Mouse (Mus musculus) lung, embryonic 14.5 days (tissue): ENCODE data around the gene Olfr549. TPM values are rescaled to one million over a fixed set of nuclear protein-coding genes. Genes with fewer than 3 reads are reported as not detected.

ENCODE experiments used
- ATAC-seq: fragments of 200-750 bp; cut with Nextera tagmentation; 2 replicates; pipeline ENCODE4 v1.8.0; 2017; ENCODE audit warnings: mild to moderate bottlenecking, moderate TSS enrichment, moderate library complexity; ENCODE audit not compliant: insufficient read depth
- DNase-seq: peaks from one replicate; pipeline ENCODE4 v3.0.0-alpha.2; 2015
- H3K27ac ChIP-seq: fragments of 300-500 bp; sonication (generic); 2 replicates; pipeline ENCODE4 v1.5.1; 2014; ENCODE audit warnings: low read depth, mild to moderate bottlenecking, moderate library complexity
- H3K27me3 ChIP-seq: fragments of 300-500 bp; sonication (generic); 2 replicates; pipeline ENCODE4 v1.6.1; 2014; ENCODE audit warnings: low read length, control low read depth; ENCODE audit not compliant: insufficient read depth
- H3K36me3 ChIP-seq: fragments of 300-500 bp; sonication (generic); 2 replicates; pipeline ENCODE4 v1.6.1; 2014; ENCODE audit warnings: control low read depth; ENCODE audit not compliant: insufficient read depth
- H3K4me1 ChIP-seq: fragments of 300-500 bp; sonication (generic); 2 replicates; pipeline ENCODE4 v1.6.1; 2014; ENCODE audit warnings: antibody characterized with exemption, control low read depth; ENCODE audit not compliant: insufficient read depth
- H3K4me2 ChIP-seq: fragments of 300-500 bp; sonication (generic); 2 replicates; pipeline ENCODE4 v1.6.1; 2014; ENCODE audit warnings: mild to moderate bottlenecking
- H3K4me3 ChIP-seq: fragments of 300-500 bp; sonication (generic); 2 replicates; pipeline ENCODE4 v1.5.1; 2014; ENCODE audit warnings: low read depth, low read length
- H3K9ac ChIP-seq: fragments of 300-500 bp; sonication (generic); 2 replicates; pipeline ENCODE4 v1.6.1; 2014
- H3K9me3 ChIP-seq: fragments of 300-500 bp; sonication (generic); 2 replicates; pipeline ENCODE4 v1.6.1; 2016; ENCODE audit warnings: low read depth, low read length, control low read depth
- CTCF ChIP-seq: IDR thresholded peaks from 2 replicates; pipeline ENCODE4 v1.5.1; 2016; ENCODE audit warnings: antibody characterized with exemption, low read depth
- WGBS: fragments of 180-500 bp; shearing (Covaris S2); extraction: QIAGEN DNeasy Blood & Tissue Kit; methylation state at CpG from one replicate; pipeline ENCODE4 v1.1.7; 2014; 5-methylcytosine and 5-hydroxymethylcytosine counted together
- polyA plus RNA-seq: library from polyadenylated mRNA; unstranded; fragments of >200 nt; fragmentation: Nextera tagmentation; extraction: Ambion mirVana; gene quantifications from 2 replicates; pipeline ENCODE4 v1.2.1, GENCODE M21; 2014

Gene Olfr549
- not detected in 2 replicates for polyA plus RNA-seq

- H3K4me3 ChIP-seq: no peak within 1 kb of the TSS
- H3K27ac ChIP-seq: no peak within 1 kb of the TSS
- H3K27me3 ChIP-seq: no peaks in the 10 kb centered on the region
- H3K36me3 ChIP-seq: no peaks in the 10 kb centered on the region
- H3K9me3 ChIP-seq: no peaks in the 10 kb centered on the region
- DNase-seq (no peak), ATAC-seq (no peak)
- H3K4me2 ChIP-seq: no peak within 1 kb of the TSS
- no peak for TF ChIP-seq CTCF
- no peak within 1 kb of the TSS for H3K9ac ChIP-seq
- WGBS: 82% methylated on average over 3 of the region's 3 CpGs
- no peaks in the 10 kb centered on the region for H3K4me1 ChIP-seq
These were observed at the start of gene Olfr549 for GRCm38 (mm10) chr7:102549570-102549969. Gene Olfr549 (plus strand): TSS chr7:102549870.

GRCm38 (mm10) chr7:102501986-102502385 lies 47.7 kb upstream of the Olfr549 start:
- Histone ChIP-seq H3K9ac (no peak overlapping the region), H3K27ac (no peak overlapping the region), H3K36me3 (no peaks in the 10 kb centered on the region), H3K4me1 (no peaks in the 10 kb centered on the region), H3K9me3 (no peaks in the 10 kb centered on the region), H3K27me3 (no peaks in the 10 kb centered on the region), H3K4me3 (no peak overlapping the region), H3K4me2 (no peak overlapping the region)
- WGBS: 62% methylated on average over 5 of the region's 5 CpGs
- TF ChIP-seq CTCF: no peak
- ATAC-seq (no peak), DNase-seq (no peak)

GRCm38 (mm10) chr7:102506848-102507247 lies 42.8 kb upstream of the Olfr549 start:
- no peaks in the 10 kb centered on the region for H3K36me3 ChIP-seq
- TF ChIP-seq CTCF: peak; percentile 87
- H3K27me3 ChIP-seq: no peaks in the 10 kb centered on the region
- WGBS: 47% methylated on average over 3 of the region's 3 CpGs
- DNase-seq (peak; percentile 85), ATAC-seq (peak; percentile 85)
- no peak overlapping the region for H3K9ac ChIP-seq
- no peak overlapping the region for H3K4me3 ChIP-seq
- no peaks in the 10 kb centered on the region for H3K4me1 ChIP-seq
- no peak overlapping the region for H3K27ac ChIP-seq
- no peak overlapping the region for H3K4me2 ChIP-seq
- no peaks in the 10 kb centered on the region for H3K9me3 ChIP-seq

- Histone ChIP-seq H3K27ac (no peak overlapping the region), H3K9ac (no peak overlapping the region), H3K36me3 (no peaks in the 10 kb centered on the region), H3K4me3 (no peak overlapping the region), H3K9me3 (no peaks in the 10 kb centered on the region), H3K27me3 (no peaks in the 10 kb centered on the region; the same call in 1 of the 2 replicates), H3K4me1 (no peaks in the 10 kb centered on the region), H3K4me2 (no peak overlapping the region)
- WGBS: 86% methylated on average over 9 of the region's 9 CpGs
- no peak for TF ChIP-seq CTCF
- DNase-seq (no peak), ATAC-seq (no peak)
These were observed 41.6 kb upstream of the Olfr549 start for GRCm38 (mm10) chr7:102508066-102508465.

- 88% methylated on average over 6 of the region's 6 CpGs for WGBS
- Histone ChIP-seq H3K27ac (no peak overlapping the region), H3K36me3 (no peaks in the 10 kb centered on the region), H3K4me1 (no peaks in the 10 kb centered on the region), H3K4me2 (no peak overlapping the region), H3K27me3 (no peaks in the 10 kb centered on the region; the same call in 1 of the 2 replicates), H3K4me3 (no peak overlapping the region), H3K9me3 (no peaks in the 10 kb centered on the region), H3K9ac (no peak overlapping the region)
- TF ChIP-seq CTCF: no peak
- DNase-seq (no peak), ATAC-seq (no peak)
These were observed 41.0 kb upstream of the Olfr549 start for GRCm38 (mm10) chr7:102508666-102509065.

- Histone ChIP-seq H3K4me1 (no peaks in the 10 kb centered on the region), H3K4me2 (no peak overlapping the region), H3K9ac (no peak overlapping the region), H3K27me3 (no peaks in the 10 kb centered on the region; the same call in 1 of the 2 replicates), H3K4me3 (no peak overlapping the region), H3K27ac (no peak overlapping the region), H3K36me3 (no peaks in the 10 kb centered on the region), H3K9me3 (no peaks in the 10 kb centered on the region)
- DNase-seq: no peak
- ATAC-seq: no peak
- 82% methylated on average over 7 of the region's 7 CpGs for WGBS
- no peak for TF ChIP-seq CTCF
These were observed 39.9 kb upstream of the Olfr549 start for GRCm38 (mm10) chr7:102509726-102510125.

- DNase-seq (no peak), ATAC-seq (no peak)
- no peak overlapping the region for H3K4me2 ChIP-seq
- 85% methylated on average over 10 of the region's 10 CpGs for WGBS
- no peak overlapping the region for H3K9ac ChIP-seq
- no peaks in the 10 kb centered on the region for H3K4me1 ChIP-seq
- H3K36me3 ChIP-seq: no peaks in the 10 kb centered on the region
- H3K27ac ChIP-seq: no peak overlapping the region
- H3K9me3 ChIP-seq: no peaks in the 10 kb centered on the region
- TF ChIP-seq CTCF: no peak
- no peak overlapping the region for H3K4me3 ChIP-seq
- no peaks in the 10 kb centered on the region; the same call in 1 of the 2 replicates for H3K27me3 ChIP-seq
These were observed 37.7 kb upstream of the Olfr549 start for GRCm38 (mm10) chr7:102511927-102512326.
